Mouse (Mus musculus) right cerebral cortex, postnatal 36 days (tissue): ENCODE results near the gene Zfp870.
A peak's percentile ranks its signal among the peaks of the same experiment; 100 is the strongest.

Experiments used
- DNase-seq, 2 experiments: peaks; one replicate each; pipeline ENCODE4 v3.0.0; 2022; ENCODE audit warnings: low spot score in 2 of 2, mixed read lengths in 1 of 2

Zfp870 gene

GRCm38 (mm10) chr17:32891239-32892180 is at the start of gene Zfp870:
Gene Zfp870, minus strand, starts transcription at chr17:32891642.
- DNase-seq, result peak; percentile 75 to 86

GRCm38 (mm10) chr17:32939831-32940230 is 48.4 kb upstream of the Zfp870 start:
- no peak for DNase-seq

GRCm38 (mm10) chr17:32927803-32928202 is 36.4 kb upstream of the Zfp870 start:
- DNase-seq, result no peak

GRCm38 (mm10) chr17:32924658-32925312 is 33.3 kb upstream of the Zfp870 start:
- DNase-seq, result peak; percentile 36 to 64

GRCm38 (mm10) chr17:32923681-32924080 is 32.2 kb upstream of the Zfp870 start:
- no peak for DNase-seq

- no peak for DNase-seq
Observed at GRCm38 (mm10) chr17:32919123-32919522, 27.7 kb upstream of the Zfp870 start.

GRCm38 (mm10) chr17:32917131-32917530 is 25.7 kb upstream of the Zfp870 start, which contains the start of gene Cyp4f14:
Gene Cyp4f14, minus strand, starts transcription at chr17:32917342.
- no peak for DNase-seq

- DNase-seq, result no peak
Observed at GRCm38 (mm10) chr17:32916075-32916474, 24.6 kb upstream of the Zfp870 start.

GRCm38 (mm10) chr17:32906172-32906571 is 14.7 kb upstream of the Zfp870 start:
- DNase-seq, result no peak

- DNase-seq, result no peak
Observed at GRCm38 (mm10) chr17:32905239-32905638, 13.8 kb upstream of the Zfp870 start.

- no peak for DNase-seq
Observed at GRCm38 (mm10) chr17:32904414-32904813, 13.0 kb upstream of the Zfp870 start.

GRCm38 (mm10) chr17:32901751-32902525 is 10.5 kb upstream of the Zfp870 start:
- DNase-seq, result no peak

GRCm38 (mm10) chr17:32895421-32895820 is 4.0 kb upstream of the Zfp870 start:
- no peak for DNase-seq

GRCm38 (mm10) chr17:32893901-32894300 is 2.5 kb upstream of the Zfp870 start:
- DNase-seq, result no peak

- no peak for DNase-seq
Observed at GRCm38 (mm10) chr17:32890852-32891238, 597 bp downstream of the Zfp870 start.

GRCm38 (mm10) chr17:32889611-32890010 is 1.8 kb downstream of the Zfp870 start:
- DNase-seq, result no peak

GRCm38 (mm10) chr17:32880320-32881218 is 10.9 kb downstream of the Zfp870 start:
- no peak for DNase-seq

GRCm38 (mm10) chr17:32878773-32879172 is 12.7 kb downstream of the Zfp870 start:
- DNase-seq, result no peak

GRCm38 (mm10) chr17:32877471-32878171 is 13.8 kb downstream of the Zfp870 start:
- no peak for DNase-seq

- no peak for DNase-seq
Observed at GRCm38 (mm10) chr17:32872696-32873095, 18.7 kb downstream of the Zfp870 start.
